Mouse (Mus musculus) NIH3T3 (cell line): ENCODE data around the gene Ppif.

Experiments used
- DNase-seq: peaks from one replicate; pipeline ENCODE4 v3.0.0-alpha.2; 2012; ENCODE audit warnings: low read depth

Gene Ppif

GRCm38 (mm10) chr14:25736589-25736988, 42.6 kb downstream of the Ppif start:
- DNase-seq, result peak; percentile 90

GRCm38 (mm10) chr14:25738591-25739001, 44.6 kb downstream of the Ppif start:
- peak; percentile 86 for DNase-seq

GRCm38 (mm10) chr14:25739957-25740565, 46.1 kb downstream of the Ppif start:
- no peak for DNase-seq

- no peak for DNase-seq
Measured at GRCm38 (mm10) chr14:25741211-25741610, 47.3 kb downstream of the Ppif start.

- DNase-seq, result no peak
Measured at GRCm38 (mm10) chr14:25741840-25742367, 48.0 kb downstream of the Ppif start.

GRCm38 (mm10) chr14:25742943-25743342, 49.0 kb downstream of the Ppif start:
- DNase-seq, result no peak

- DNase-seq, result no peak
Measured at GRCm38 (mm10) chr14:25745365-25746184, 51.6 kb downstream of the Ppif start.

- DNase-seq, result no peak
Measured at GRCm38 (mm10) chr14:25746371-25746770, 52.4 kb downstream of the Ppif start.

GRCm38 (mm10) chr14:25746971-25747945, 53.3 kb downstream of the Ppif start:
- no peak for DNase-seq

- DNase-seq, result no peak
Measured at GRCm38 (mm10) chr14:25747996-25748756, 54.2 kb downstream of the Ppif start.

- DNase-seq, result peak; percentile 91
Measured at GRCm38 (mm10) chr14:25749143-25749909, 55.4 kb downstream of the Ppif start.
